Mouse (Mus musculus) heart, adult 2 months (tissue): ENCODE measurements around the gene Set. TPM values are rescaled to one million over a fixed set of nuclear protein-coding genes. Genes with fewer than 3 reads are reported as not detected.

ENCODE experiments used
- DNase-seq, 2 experiments: peaks; one replicate each; pipeline ENCODE4 v3.0.0; 2021
- H3K27ac ChIP-seq: fragments of 200-600 bp; 2 replicates; pipeline ENCODE4 v1.8.1; 2022
- H3K27me3 ChIP-seq: fragments of 200-500 bp; 2 replicates; pipeline ENCODE4 v1.6.1; 2012; ENCODE audit warnings: mild to moderate bottlenecking, low read length, inconsistent platforms, mixed read lengths; ENCODE audit not compliant: control insufficient read depth, insufficient read depth
- H3K36me3 ChIP-seq: fragments of 200-500 bp; 2 replicates; pipeline ENCODE4 v1.6.1; 2012; ENCODE audit warnings: low read length, inconsistent platforms; ENCODE audit not compliant: control insufficient read depth, insufficient read depth
- H3K4me1 ChIP-seq: fragments of 200-500 bp; 2 replicates; pipeline ENCODE4 v1.6.1; 2011; ENCODE audit warnings: low read length; ENCODE audit not compliant: control insufficient read depth, insufficient read depth
- H3K4me3 ChIP-seq: fragments of 200-600 bp; 2 replicates; pipeline ENCODE4 v1.8.1; 2022
- H3K79me2 ChIP-seq: fragments of 200-500 bp; replicated peaks from 2 replicates; pipeline ENCODE4 v1.6.1; 2012; ENCODE audit warnings: mild to moderate bottlenecking, inconsistent platforms, low read length, moderate library complexity, mixed read lengths; ENCODE audit not compliant: control insufficient read depth, insufficient read depth
- H3K9ac ChIP-seq: fragments of 200-500 bp; 2 replicates; pipeline ENCODE4 v1.6.1; 2012; ENCODE audit warnings: low read depth, mild to moderate bottlenecking, control low read depth, inconsistent platforms, low read length, mixed read lengths
- CTCF ChIP-seq: fragments of 200-600 bp; IDR thresholded peaks from 2 replicates; pipeline ENCODE4 v1.8.1; 2022; ENCODE audit warnings: antibody characterized with exemption, mild to moderate bottlenecking, moderate library complexity
- EP300 ChIP-seq: fragments of 200-500 bp; IDR thresholded peaks from 2 replicates; pipeline ENCODE4 v1.6.1; 2011; ENCODE audit warnings: low read depth, low read length, control low read depth; ENCODE audit not compliant: insufficient read depth
- POLR2A ChIP-seq: fragments of 200-500 bp; IDR thresholded peaks from 2 replicates; pipeline ENCODE4 v1.6.1; 2011; ENCODE audit warnings: mild to moderate bottlenecking, low read depth, low read length, control low read depth; ENCODE audit not compliant: insufficient read depth
- WGBS: fragments of 180-500 bp; shearing (Covaris S2); methylation state at CpG from one replicate; pipeline ENCODE4 v1.1.7; 2018; 5-methylcytosine and 5-hydroxymethylcytosine counted together
- intact Hi-C: fragments of 180-260 bp; cut with DNase I; formaldehyde crosslinking; loops from one replicate; pipeline ENCODE4 v1.15.1; 2025
- polyA plus RNA-seq: library from polyadenylated mRNA; depleted of rRNA; stranded (reverse); fragments of >200 nt; gene quantifications from 2 replicates; pipeline ENCODE4 v1.2.3, GENCODE M21; 2012
- total RNA-seq, 2 experiments: library from RNA; stranded (reverse); gene quantifications; 2 replicates each; pipeline ENCODE4 v1.2.3; 2021

Gene Set
- total and polyA plus RNA-seq, 3 experiments, result 21.9 to 96.7 (median 88.7) TPM

GRCm38 (mm10) chr2:30067031-30067888 lies 10.1 kb downstream of the Set start:
- peak in 1 of 2 experiments; percentile 67 for DNase-seq
- H3K4me3 ChIP-seq, result peak overlapping the region; percentile 89
- peaks cover 13% of the 10 kb centered on the region for H3K36me3 ChIP-seq
- H3K27ac ChIP-seq, result peak overlapping the region; percentile 96
- TF ChIP-seq CTCF, result no peak
- no peak for TF ChIP-seq POLR2A
- TF ChIP-seq EP300, result no peak
- H3K79me2 ChIP-seq, result peaks cover 2% of the 10 kb centered on the region; the same call in 1 of the 2 replicates
- intact Hi-C loops, result loop anchor here (2.0 kb wide), 1 partner anchor 18 kb away; the partner anchor contains the start of gene Wdr34
- peaks cover 9% of the 10 kb centered on the region for H3K4me1 ChIP-seq
- H3K27me3 ChIP-seq, result no peaks in the 10 kb centered on the region
- WGBS, result under 1% methylated on average over 49 of the region's 69 CpGs
- H3K9ac ChIP-seq, result peak overlapping the region; percentile 99

GRCm38 (mm10) chr2:30067962-30068361 lies 10.8 kb downstream of the Set start:
- TF ChIP-seq EP300 (no peak), POLR2A (no peak), CTCF (no peak)
- Histone ChIP-seq H3K9ac (no peak overlapping the region), H3K79me2 (peaks cover 2% of the 10 kb centered on the region; the same call in 1 of the 2 replicates), H3K27me3 (no peaks in the 10 kb centered on the region), H3K4me3 (peak overlapping the region; percentile 89), H3K4me1 (peaks cover 8% of the 10 kb centered on the region), H3K27ac (no peak overlapping the region), H3K36me3 (peaks cover 13% of the 10 kb centered on the region)
- intact Hi-C loops, result loop anchor here (2.0 kb wide), 1 partner anchor 19 kb away; the partner anchor contains the start of gene Wdr34
- DNase-seq, result no peak
- 31% methylated on average over 7 of the region's 7 CpGs for WGBS

- Histone ChIP-seq H3K4me1 (peaks cover 5% of the 10 kb centered on the region), H3K4me3 (no peak overlapping the region), H3K9ac (no peak overlapping the region), H3K27ac (no peak overlapping the region), H3K27me3 (no peaks in the 10 kb centered on the region), H3K79me2 (no peaks in the 10 kb centered on the region), H3K36me3 (peaks cover 9% of the 10 kb centered on the region)
- TF ChIP-seq POLR2A, result no peak
- no peak for TF ChIP-seq EP300
- TF ChIP-seq CTCF, result no peak
- intact Hi-C loops, result no loop called here
- no peak for DNase-seq
- WGBS, result 84% methylated on average over 7 of the region's 7 CpGs
Measured at GRCm38 (mm10) chr2:30072875-30073274, 15.7 kb downstream of the Set start.

GRCm38 (mm10) chr2:30073285-30073684 lies 16.1 kb downstream of the Set start:
- Histone ChIP-seq H3K9ac (no peak overlapping the region), H3K27ac (no peak overlapping the region), H3K27me3 (no peaks in the 10 kb centered on the region), H3K4me1 (peaks cover 3% of the 10 kb centered on the region), H3K4me3 (no peak overlapping the region), H3K36me3 (peaks cover 5% of the 10 kb centered on the region), H3K79me2 (no peaks in the 10 kb centered on the region)
- intact Hi-C loops, result no loop called here
- no peak for DNase-seq
- WGBS, result 73% methylated on average over 3 of the region's 3 CpGs
- TF ChIP-seq CTCF (no peak), EP300 (no peak), POLR2A (0 out of 2 replicates have a peak, but pooled peaks have one; percentile 12)

GRCm38 (mm10) chr2:30075625-30076024 lies 18.4 kb downstream of the Set start:
- H3K27ac ChIP-seq, result no peak overlapping the region
- TF ChIP-seq EP300 (no peak), POLR2A (no peak)
- H3K4me3 ChIP-seq, result no peak overlapping the region
- no peak overlapping the region for H3K9ac ChIP-seq
- intact Hi-C loops, result no loop called here
- H3K79me2 ChIP-seq, result no peaks in the 10 kb centered on the region
- peaks cover 5% of the 10 kb centered on the region for H3K4me1 ChIP-seq
- no peaks in the 10 kb centered on the region for H3K27me3 ChIP-seq
- WGBS, result 59% methylated on average over 3 of the region's 3 CpGs
- no peak for DNase-seq
- no peaks in the 10 kb centered on the region for H3K36me3 ChIP-seq

GRCm38 (mm10) chr2:30076439-30076838 lies 19.3 kb downstream of the Set start:
- no peak for TF ChIP-seq CTCF
- TF ChIP-seq EP300, result no peak
- TF ChIP-seq POLR2A, result no peak
- WGBS, result 94% methylated on average over 9 of the region's 9 CpGs
- intact Hi-C loops, result no loop called here

More at GRCm38 (mm10) chr2:30076439-30076838, 19.3 kb downstream of the Set start:
- no peaks in the 10 kb centered on the region for H3K79me2 ChIP-seq
- H3K36me3 ChIP-seq, result no peaks in the 10 kb centered on the region
- peaks cover 5% of the 10 kb centered on the region for H3K4me1 ChIP-seq
- DNase-seq, result no peak
- H3K27me3 ChIP-seq, result no peaks in the 10 kb centered on the region
- H3K27ac ChIP-seq, result no peak overlapping the region
- H3K4me3 ChIP-seq, result no peak overlapping the region
- H3K9ac ChIP-seq, result no peak overlapping the region
